ENCODE assay signal across 9 mouse cellular contexts in the genomic region with DNA sequence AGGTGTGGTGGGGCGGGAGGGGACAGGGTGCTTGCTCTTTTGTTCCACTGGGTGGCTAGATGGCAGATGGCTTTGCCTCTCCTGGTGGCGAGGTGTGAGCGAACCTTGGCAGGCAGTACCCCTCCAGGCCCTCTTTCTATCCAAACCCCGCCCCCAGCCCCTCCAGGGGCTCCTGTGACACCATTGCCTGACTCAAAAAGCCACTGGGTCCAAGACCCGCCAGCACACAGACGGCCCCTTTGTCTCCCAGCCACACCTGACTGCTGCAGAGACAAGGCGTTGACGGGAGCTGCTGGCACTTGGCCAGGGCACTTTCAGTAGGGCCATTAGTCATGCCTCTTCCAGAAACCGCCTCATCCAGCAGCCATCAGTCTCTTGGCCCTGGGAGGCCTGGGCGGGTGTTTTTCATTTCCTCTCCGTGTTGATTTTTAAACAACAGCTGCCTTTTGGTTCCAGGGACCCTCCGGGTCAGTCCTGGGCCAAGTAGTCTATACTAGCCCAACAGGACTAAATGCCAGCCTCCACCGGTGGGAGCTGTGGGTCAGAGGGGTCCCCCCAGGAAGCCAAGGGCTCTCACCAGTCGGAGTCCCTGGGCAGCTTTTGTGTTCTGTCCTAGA. TPM values are rescaled to one million over a fixed set of nuclear protein-coding genes. Genes with fewer than 3 reads are reported as not detected.
A peak's percentile ranks its signal among the peaks of the same experiment; 100 is the strongest.
DNase-seq lines count a peak whose midpoint lies in the region; ATAC-seq lines count a peak whose summit lies in the region.
"Had no signal": no experiment of that assay in that cellular context is flagged by ENCODE, and none has a peak within 500 bp of the region (broad histone marks: within the 10 kb centered on the region; RNA-seq: fewer than 3 reads in every experiment).

No protein-coding gene starts in this region.

- no peaks in the 10 kb centered on the region for H3K27me3 ChIP-seq in embryonic facial prominence, embryonic 14.5 days (replicated peaks; ENCODE audit: control insufficient read depth, insufficient read depth, low read length)
- peaks cover 4% of the 10 kb centered on the region; the same call in 1 of the 2 replicates for H3K27me3 ChIP-seq in heart, embryonic 13.5 days (replicated peaks)
- H3K27me3 ChIP-seq in limb, embryonic 13.5 days: no peaks in the 10 kb centered on the region
- H3K27me3 ChIP-seq in neural tube, embryonic 12.5 days (replicated peaks): no peaks in the 10 kb centered on the region

- 14% methylated on average over 11 of the region's 14 CpGs for WGBS in embryonic facial prominence, embryonic 14.5 days
- WGBS in heart, embryonic 13.5 days: 15% methylated on average over 14 of the region's 14 CpGs
- WGBS in limb, embryonic 13.5 days: 12% methylated on average over 14 of the region's 14 CpGs
- 17% methylated on average over 14 of the region's 14 CpGs for WGBS in neural tube, embryonic 12.5 days

- peak overlapping the region; percentile 34 for H3K4me2 ChIP-seq in embryonic facial prominence, embryonic 14.5 days (ENCODE audit: low read depth, low read length)
- H3K4me2 ChIP-seq in heart, embryonic 13.5 days: peak overlapping the region; percentile 46
- peak overlapping the region; percentile 37 for H3K4me2 ChIP-seq in limb, embryonic 13.5 days (replicated peaks)
- peak overlapping the region; percentile 37 for H3K4me2 ChIP-seq in neural tube, embryonic 12.5 days (replicated peaks)

- no peaks in the 10 kb centered on the region for H3K36me3 ChIP-seq in embryonic facial prominence, embryonic 14.5 days (ENCODE audit: control insufficient read depth, insufficient read depth, low read length)
- no peaks in the 10 kb centered on the region for H3K36me3 ChIP-seq in heart, embryonic 13.5 days
- H3K36me3 ChIP-seq in limb, embryonic 13.5 days: no peaks in the 10 kb centered on the region
- no peaks in the 10 kb centered on the region for H3K36me3 ChIP-seq in neural tube, embryonic 12.5 days

- ATAC-seq in embryonic facial prominence, embryonic 14.5 days (ENCODE audit: low read depth): peak; percentile 94
- ATAC-seq in heart, embryonic 13.5 days (ENCODE audit: extremely low read depth, insufficient number of reproducible peaks, low FRiP score, low TSS enrichment): peak; percentile 67
- peak; percentile 83 for ATAC-seq in limb, embryonic 13.5 days (ENCODE audit: low FRiP score, low read depth)
- ATAC-seq in neural tube, embryonic 12.5 days (ENCODE audit: low FRiP score, low read depth): peak; percentile 94
- no peak for ATAC-seq in megakaryocyte, adult 5-6 weeks (ENCODE audit: poor library complexity, severe bottlenecking)

- peak overlapping the region; percentile 69 for H3K27ac ChIP-seq in embryonic facial prominence, embryonic 14.5 days (replicated peaks; ENCODE audit: low read depth, low read length)
- H3K27ac ChIP-seq in heart, embryonic 13.5 days (replicated peaks): peak overlapping the region; percentile 78
- peak overlapping the region; percentile 77 for H3K27ac ChIP-seq in limb, embryonic 13.5 days
- peak overlapping the region; percentile 68 for H3K27ac ChIP-seq in neural tube, embryonic 12.5 days
- H3K27ac ChIP-seq: liver, embryonic 14.5 days had no signal

- H3K4me3 ChIP-seq in embryonic facial prominence, embryonic 14.5 days (ENCODE audit: low read depth, low read length): no peak overlapping the region
- H3K4me3 ChIP-seq in heart, embryonic 13.5 days: peak overlapping the region; percentile 1; the same call in 1 of the 2 replicates
- H3K4me3 ChIP-seq in limb, embryonic 13.5 days: no peak overlapping the region
- no peak overlapping the region for H3K4me3 ChIP-seq in neural tube, embryonic 12.5 days

- DNase-seq in kidney, postnatal 10 days: peak; percentile 75
- DNase-seq in kidney, adult 8-10 months: no peak
- peak; percentile 74 for DNase-seq in adrenal gland, postnatal 25 days
- DNase-seq in embryonic facial prominence, embryonic 14.5 days (ENCODE audit: low spot score): peak; percentile 96

- no peaks in the 10 kb centered on the region for H3K9me3 ChIP-seq in embryonic facial prominence, embryonic 14.5 days (ENCODE audit: control insufficient read depth, low read length)
- no peaks in the 10 kb centered on the region for H3K9me3 ChIP-seq in heart, embryonic 13.5 days
- H3K9me3 ChIP-seq in limb, embryonic 13.5 days: peaks cover 4% of the 10 kb centered on the region; the same call in 1 of the 2 replicates
- H3K9me3 ChIP-seq in neural tube, embryonic 12.5 days: no peaks in the 10 kb centered on the region

- H3K9ac ChIP-seq in embryonic facial prominence, embryonic 14.5 days (ENCODE audit: low read depth, low read length): no peak overlapping the region; the same call in 1 of the 2 replicates
- peak overlapping the region; percentile 26; the same call in 1 of the 2 replicates for H3K9ac ChIP-seq in heart, embryonic 13.5 days
- no peak overlapping the region for H3K9ac ChIP-seq in limb, embryonic 13.5 days
- no peak overlapping the region for H3K9ac ChIP-seq in neural tube, embryonic 12.5 days
- H3K9ac ChIP-seq: liver, embryonic 14.5 days had no signal

- H3K4me1 ChIP-seq in embryonic facial prominence, embryonic 14.5 days (ENCODE audit: control insufficient read depth, insufficient read depth, low read length): peaks cover 26% of the 10 kb centered on the region
- peaks cover 28% of the 10 kb centered on the region for H3K4me1 ChIP-seq in heart, embryonic 13.5 days
- peaks cover 26% of the 10 kb centered on the region for H3K4me1 ChIP-seq in limb, embryonic 13.5 days
- peaks cover 20% of the 10 kb centered on the region for H3K4me1 ChIP-seq in neural tube, embryonic 12.5 days

RNA-seq across cellular contexts. Expression of a gene that starts 58.4 kb away (rescaled TPM):
- total RNA-seq in adrenal gland, postnatal 25 days (2021): 1.5 and 1.9 TPM in 2 replicates
- 3.1 and 3.3 TPM in 2 replicates for polyA plus RNA-seq in embryonic facial prominence, embryonic 14.5 days (2014; fragmentation: Nextera tagmentation; extraction: Ambion mirVana)
- 1.6 and 1.8 TPM in 2 replicates for polyA plus RNA-seq in heart, embryonic 13.5 days (2015; fragmentation: Nextera tagmentation; extraction: Ambion mirVana)
- 1.5 and 1.8 TPM in 2 replicates for polyA plus RNA-seq in limb, embryonic 13.5 days (2015; fragmentation: Nextera tagmentation; extraction: Ambion mirVana)
- 0.51 and 0.74 TPM in 2 replicates for polyA plus RNA-seq in neural tube, embryonic 12.5 days (2016; fragmentation: Nextera tagmentation; extraction: Ambion mirVana)
- total RNA-seq in megakaryocyte, adult 5-6 weeks (2015): not detected in 2 replicates
- not detected in 2 replicates for total RNA-seq in megakaryocyte, adult 5-6 weeks (2017)

Comparison
In these comparisons a context has a peak if more than half of its experiments do, and no peak if none do; other contexts are left out.
1. DNase-seq: peak in kidney, postnatal 10 days (single experiment), adrenal gland, postnatal 25 days (single experiment) and embryonic facial prominence, embryonic 14.5 days (single experiment); none in kidney, adult 8-10 months (0 of 2).
2. Peak in every context shown above with its lines, with median percentiles within 50 percentile points of each other: H3K27ac ChIP-seq and H3K4me2 ChIP-seq.